Mouse (Mus musculus) myocyte (in vitro differentiated cells): ENCODE measurements at regions not wholly inside any gene's neighbourhood (a gene's known extent, or its start where the extent isn't known, plus 50 kb on each side); places are given as distances from the start of the nearest gene placed in this dataset.

ENCODE experiments used
- CEBPB ChIP-seq: IDR thresholded peaks from 2 replicates; pipeline ENCODE4 v1.6.1; 2011; ENCODE audit warnings: mild to moderate bottlenecking, moderate library complexity; ENCODE audit not compliant: poor library complexity, insufficient read depth, severe bottlenecking
- MAX ChIP-seq: IDR thresholded peaks from one replicate; pipeline ENCODE4 v1.6.1; 2011; ENCODE audit warnings: low read depth, mild to moderate bottlenecking, control low read depth
- POLR2A ChIP-seq: IDR thresholded peaks from one replicate; pipeline ENCODE4 v1.6.1; 2011; ENCODE audit warnings: low read depth, mild to moderate bottlenecking, control low read depth, moderate library complexity; ENCODE audit not compliant: insufficient read length

DNA sequence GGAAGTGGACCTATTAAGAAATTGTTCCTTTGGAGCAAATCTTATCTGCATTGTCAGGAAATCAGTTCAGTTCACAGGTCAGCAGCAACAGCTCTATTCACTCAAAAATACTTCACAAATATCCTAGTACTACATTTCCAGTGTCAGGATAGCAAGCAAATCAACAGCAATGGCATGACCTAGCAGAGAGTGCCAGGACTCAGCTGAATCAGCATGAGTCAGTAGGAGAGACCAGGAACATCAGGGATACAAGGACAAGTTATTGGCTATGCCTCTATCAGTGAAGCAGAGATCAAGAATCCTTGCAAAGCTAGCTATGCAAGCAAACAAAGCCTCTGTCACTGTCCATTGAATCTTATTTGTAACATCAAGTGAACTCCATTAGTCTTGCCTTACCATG lies 1036.8 kb upstream of the Celf2 start:
- TF ChIP-seq CEBPB, result no peak
- no peak for TF ChIP-seq POLR2A
- TF ChIP-seq MAX, result no peak
